Mouse (Mus musculus) spleen, postnatal 36 days (tissue): ENCODE measurements around the gene Mars.

ENCODE experiments used
- DNase-seq, 2 experiments: peaks; one replicate each; pipeline ENCODE4 v3.0.0; 2022; ENCODE audit warnings: low spot score in 2 of 2, mixed read lengths in 1 of 2

The Mars gene

DNA sequence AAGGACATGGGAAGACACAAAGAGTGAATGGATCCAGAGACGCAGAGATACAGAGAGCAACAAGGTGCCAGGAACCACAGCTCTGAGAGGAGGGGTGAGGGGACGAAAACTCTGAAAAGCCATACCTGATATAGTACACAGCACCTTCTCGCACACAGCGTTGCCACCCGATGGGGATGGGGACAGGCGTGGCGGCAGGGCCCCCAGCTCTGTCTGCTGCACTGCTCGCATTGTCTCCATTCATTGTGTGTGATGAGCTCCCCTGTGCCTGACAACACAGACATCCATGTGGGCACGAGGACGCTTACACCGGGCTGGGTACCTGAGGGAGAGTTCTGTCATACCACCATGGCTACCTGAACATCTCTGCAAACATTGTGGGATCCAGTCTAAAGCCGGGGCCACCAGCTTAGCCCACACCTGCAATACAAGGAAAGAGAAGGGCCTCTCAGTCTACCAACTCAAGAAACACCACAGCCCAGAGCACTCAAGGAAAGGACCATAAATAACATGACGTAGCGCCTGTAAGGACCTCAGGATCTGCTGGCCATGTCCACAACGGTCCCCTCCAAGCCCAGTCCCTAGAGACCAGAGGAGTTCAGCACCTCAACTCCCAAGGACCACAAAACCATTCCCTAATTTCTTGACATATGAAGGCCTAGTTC is 24.2 kb downstream of the Mars start:
- DNase-seq: no peak

DNA sequence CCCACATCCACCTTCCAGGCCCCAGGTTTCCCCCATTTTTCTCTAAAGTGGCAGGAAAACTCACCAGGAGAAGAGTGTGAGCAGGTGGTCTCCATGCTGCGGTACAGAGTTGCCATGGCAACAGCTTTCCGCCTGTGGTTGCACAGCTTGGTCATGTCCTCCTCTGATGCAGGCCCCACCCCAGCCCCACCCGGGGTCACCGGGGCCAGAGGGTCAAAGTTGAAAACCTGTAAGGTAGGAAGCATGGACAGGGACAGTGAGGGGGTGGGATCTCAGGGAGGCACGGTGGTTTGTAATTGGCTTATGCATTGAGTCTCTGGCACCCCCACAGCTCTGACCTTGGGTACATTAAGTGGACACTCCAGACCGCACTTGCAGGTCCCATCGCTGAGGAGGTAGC is 24.9 kb downstream of the Mars start:
- no peak for DNase-seq

DNA sequence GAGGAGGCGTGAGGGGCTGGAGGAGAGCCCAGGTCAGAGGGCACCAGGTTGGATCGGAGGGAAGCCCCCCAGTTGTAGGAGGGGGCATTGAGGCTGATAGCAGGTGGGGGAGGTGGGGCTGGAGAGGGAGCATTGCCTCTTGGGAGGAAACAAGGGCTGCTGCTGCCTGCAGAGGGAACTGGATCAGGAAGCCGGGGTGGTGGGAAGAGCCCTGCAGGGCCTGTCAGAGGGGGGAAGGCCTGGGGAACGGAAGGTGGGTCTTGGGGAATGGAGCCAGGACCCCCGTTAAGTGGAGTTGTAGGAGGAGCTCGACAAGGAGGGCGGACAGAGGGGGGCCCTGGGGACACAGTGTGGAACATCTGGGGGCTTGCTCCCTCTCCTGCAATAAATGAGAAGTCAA is 25.4 kb downstream of the Mars start:
- DNase-seq: no peak

GRCm38 (mm10) chr10:127285644-127286043 is 25.9 kb downstream of the Mars start:
- DNase-seq: no peak

- DNase-seq: no peak
These were observed 26.7 kb downstream of the Mars start for GRCm38 (mm10) chr10:127284724-127285500.

DNA sequence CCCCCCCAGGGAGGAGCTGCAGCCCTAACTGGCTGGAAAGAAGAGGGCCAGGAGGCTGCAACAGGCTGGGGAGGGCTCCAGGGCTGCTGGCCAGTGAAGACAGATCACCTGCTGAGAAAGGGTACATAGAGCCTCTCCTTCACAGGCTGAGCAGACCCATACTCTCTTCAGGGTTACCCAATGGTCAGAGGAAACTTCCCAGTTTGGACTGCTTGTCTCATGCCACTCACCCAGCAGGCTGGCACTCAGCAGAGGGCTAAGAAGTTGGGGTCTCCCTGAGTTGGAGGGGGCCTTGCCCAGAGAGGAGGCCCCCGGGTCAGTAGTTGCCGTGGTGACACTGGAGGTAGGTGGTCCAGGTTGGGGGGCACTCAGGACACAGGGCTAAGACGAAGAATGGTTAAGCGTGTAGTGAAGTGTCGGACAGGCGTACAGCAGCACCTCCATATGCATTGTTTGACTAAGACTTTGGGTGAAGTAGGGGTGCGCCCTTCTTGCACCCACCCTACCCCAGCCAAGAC is 27.4 kb downstream of the Mars start:
- DNase-seq: no peak

- no peak for DNase-seq
These were observed 28.9 kb downstream of the Mars start for GRCm38 (mm10) chr10:127282620-127283215.

- no peak for DNase-seq
These were observed 30.3 kb downstream of the Mars start for GRCm38 (mm10) chr10:127281316-127281715.

DNA sequence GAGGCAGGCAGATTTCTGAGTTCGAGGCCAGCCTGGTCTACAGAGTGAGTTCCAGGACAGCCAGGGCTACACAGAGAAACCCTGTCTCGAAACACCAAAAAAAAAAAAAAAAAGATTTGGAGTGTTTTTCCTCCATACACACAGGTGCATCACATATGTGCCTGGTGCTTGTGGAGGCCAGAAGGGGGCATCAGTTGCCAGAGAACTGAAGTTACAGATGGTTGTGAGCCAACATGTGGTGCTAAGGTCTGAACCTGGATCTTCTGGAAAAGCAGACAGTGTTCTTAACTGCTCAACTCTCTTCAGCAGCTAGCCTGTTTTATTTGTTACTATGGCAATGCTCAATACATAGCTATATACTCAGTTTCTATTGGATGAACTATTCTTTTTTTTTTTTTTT is 31.9 kb downstream of the Mars start:
- no peak for DNase-seq

DNA sequence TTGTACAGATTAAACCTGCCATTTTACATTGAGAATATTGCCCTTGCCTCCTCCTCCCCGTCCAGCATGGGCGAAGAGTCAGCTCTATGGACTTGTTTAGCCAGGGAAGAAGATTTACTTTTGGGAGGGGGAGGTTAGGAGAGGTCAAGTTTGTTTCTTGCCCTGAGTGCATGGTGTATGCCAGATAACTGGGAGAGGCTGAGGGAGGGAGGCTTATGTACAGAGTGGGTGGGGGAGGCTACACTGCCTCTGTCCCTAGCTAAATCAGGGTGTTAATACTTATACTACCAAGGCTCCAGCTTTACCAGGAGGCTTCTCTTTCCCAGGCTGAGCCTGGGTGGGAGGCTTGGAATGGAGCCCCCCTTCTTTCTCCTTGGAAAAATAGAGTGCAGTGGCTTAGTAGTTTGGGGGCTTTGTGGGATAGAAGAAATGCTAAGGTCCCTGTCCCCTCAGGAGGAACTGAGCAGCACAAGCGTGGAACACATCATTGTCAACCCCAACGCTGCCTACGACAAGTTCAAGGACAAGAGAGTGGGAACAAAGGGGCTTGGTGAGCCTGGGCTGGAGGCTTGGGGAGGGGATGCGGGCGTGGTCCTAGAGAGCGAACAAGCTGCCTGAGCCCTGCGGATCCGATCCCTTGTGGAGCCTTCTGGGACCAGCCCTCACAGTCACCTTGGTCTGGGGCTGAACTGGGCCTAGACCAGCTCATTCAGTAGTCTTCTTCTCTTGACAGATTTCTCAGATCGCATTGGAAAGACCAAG is 37.1 kb downstream of the Mars start:
- no peak for DNase-seq

DNA sequence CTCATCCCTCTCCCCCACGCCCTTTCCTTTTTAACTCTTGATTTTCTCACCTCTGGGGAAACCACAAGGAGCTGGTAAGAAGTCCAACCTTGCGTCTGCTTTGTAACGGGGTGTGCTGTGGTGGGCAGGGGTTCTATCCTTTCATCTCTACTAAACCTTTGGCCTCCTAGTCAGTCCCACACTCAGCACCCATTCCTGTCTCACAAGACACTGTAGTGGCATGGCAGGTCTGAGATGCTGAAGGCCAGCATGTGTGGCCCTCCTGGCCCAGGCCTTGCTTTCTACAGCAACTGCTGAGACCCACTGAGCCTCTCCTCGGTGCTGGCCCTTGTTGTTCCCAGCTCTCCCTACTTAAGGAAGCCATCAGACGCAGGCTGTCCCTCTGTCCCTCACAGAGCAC is 39.2 kb downstream of the Mars start:
- no peak for DNase-seq

- no peak for DNase-seq
These were observed 41.7 kb downstream of the Mars start for GRCm38 (mm10) chr10:127269884-127270283.

GRCm38 (mm10) chr10:127269036-127269435 is 42.5 kb downstream of the Mars start:
- DNase-seq: no peak

GRCm38 (mm10) chr10:127268401-127268800 is 43.2 kb downstream of the Mars start:
- DNase-seq: no peak

DNA sequence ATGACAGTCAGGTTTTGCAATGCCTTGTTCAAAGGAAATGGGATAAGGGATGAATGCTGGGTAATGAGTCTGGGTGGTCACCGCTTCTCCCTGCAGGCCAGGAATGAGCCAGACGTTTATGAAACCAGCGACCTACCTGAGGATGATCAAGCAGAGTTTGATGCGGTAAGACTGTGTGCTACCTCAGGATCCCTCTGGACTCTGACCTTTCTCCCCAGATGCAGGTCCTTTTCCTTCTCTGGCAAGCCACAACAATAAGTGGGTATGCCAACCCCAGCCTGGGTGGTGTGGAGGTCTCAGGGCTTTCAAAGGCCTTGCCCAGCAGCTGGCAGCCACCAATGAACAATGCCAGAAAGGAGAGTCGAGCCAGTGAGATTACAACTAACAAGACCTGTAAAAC is 44.3 kb downstream of the Mars start:
- no peak for DNase-seq

DNA sequence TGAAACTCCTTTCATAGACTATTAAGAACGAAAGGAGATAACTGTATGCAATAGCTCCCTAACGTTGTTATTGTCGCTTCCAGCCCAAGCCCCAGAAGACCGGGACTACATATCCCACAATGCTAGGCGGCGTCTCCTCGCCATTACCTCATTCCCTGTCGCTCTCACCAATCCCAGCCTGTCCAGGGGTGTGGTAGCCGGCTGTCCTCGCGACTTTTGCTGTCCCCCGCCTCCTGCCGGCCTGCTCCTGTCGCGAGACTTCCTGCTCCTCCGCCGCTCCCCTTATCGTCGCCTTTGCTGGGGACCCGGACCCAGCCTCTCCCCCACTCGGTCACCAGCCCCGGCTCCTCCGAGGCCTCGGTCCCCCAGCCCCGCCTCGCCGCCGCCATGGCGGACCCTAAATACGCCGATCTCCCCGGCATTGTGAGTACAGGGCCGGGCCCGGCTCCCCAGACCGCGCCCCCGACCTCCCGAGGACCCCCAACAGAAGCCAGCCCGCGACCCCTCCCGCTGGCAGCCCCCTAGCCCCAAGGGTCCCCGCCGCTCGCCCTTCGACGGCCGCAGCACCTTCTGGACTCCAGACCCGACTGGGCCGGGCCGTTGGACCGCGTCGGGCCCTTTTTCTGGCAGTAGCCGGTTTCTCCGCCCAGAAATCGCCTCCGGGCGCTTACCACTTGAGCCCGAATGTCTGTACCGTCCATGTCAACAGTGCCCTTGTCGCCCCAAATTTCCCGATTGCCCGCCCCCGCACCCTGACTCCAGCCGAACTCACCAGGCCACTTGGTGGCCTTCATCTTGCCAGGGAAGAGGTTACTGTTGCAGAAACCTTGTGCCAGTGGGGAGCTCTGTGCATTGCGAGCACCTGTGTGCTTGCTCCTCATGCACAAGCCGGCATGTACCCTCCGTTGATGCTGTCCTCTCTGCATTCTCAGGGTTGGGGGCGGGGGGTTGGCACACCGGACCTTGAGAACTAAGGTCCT is 45.2 kb downstream of the Mars start, which contains the start of gene Dctn2:
Gene Dctn2 (plus strand): TSS at position 257 of the 980 bp plus-strand sequence.
- DNase-seq: peak; percentile 94 to 95

DNA sequence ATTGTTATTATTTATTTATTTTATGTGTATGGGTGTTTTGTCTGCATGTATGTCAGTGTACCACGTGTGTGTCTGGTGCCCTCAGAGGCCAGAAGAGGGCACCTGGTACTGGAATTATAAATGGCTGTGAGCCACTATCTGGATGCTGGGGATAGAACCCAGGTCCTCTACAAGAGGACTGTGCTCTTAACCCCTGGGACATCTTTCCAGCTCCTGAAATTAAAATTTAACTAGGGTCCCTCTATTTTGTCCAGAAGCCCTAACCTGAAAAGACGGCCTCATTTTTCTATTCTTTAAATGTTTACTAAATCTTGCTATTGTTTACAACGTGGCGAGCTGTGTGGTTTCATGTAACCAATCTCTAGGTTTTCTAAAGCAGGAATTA is 45.9 kb downstream of the Mars start:
- peak in 1 of 2 experiments; percentile 43 for DNase-seq

DNA sequence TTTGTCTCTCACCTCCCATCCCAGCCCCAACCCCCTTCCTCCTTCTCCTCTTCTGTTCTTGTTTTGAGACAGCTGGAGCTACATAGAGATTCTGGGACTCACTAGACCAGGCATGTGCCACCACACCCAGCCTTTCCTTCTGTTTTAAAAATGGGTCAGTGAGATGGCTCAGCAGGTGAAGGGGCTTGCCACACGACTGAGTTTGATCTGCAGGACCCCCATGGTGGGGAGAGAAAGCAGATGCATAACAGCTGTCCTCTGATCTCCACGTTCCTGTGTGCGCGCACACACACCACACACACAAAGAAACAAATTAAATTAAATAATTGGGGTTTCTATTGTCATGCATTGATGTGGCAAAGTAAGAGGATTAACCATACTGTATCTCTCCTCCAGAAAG is 46.6 kb downstream of the Mars start:
- DNase-seq: no peak

- no peak for DNase-seq
These were observed 47.2 kb downstream of the Mars start for GRCm38 (mm10) chr10:127264336-127264735.

DNA sequence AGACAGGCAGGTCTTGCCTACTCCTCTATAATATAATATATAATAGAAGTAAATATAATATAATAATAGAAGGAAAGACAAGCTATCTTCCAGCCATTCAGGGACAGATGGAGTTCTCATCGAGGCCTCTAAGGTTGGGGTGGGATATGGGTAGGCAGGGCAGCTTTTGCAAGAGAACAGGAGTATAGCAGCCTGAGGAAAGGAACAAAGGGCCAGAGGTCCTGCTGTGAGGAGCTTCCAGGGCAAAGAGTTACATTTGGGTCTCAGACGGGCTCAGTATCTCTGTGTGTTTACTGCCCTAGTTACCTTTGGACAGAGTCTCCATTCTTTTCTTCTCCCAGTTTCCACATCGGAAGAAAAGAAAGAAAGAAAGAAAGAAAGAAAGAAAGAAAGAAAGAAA is 48.0 kb downstream of the Mars start:
- DNase-seq: no peak
